Mouse (Mus musculus) limb, embryonic 11.5 days (tissue): Measurements from ENCODE around the gene F12. TPM values are rescaled to one million over a fixed set of nuclear protein-coding genes. Genes with fewer than 3 reads are reported as not detected.

ENCODE experiments used
- ATAC-seq: fragments of 200-750 bp; cut with Nextera tagmentation; 2 replicates; pipeline ENCODE4 v1.8.0; 2017; ENCODE audit warnings: low read depth; ENCODE audit not compliant: insufficient number of reproducible peaks, low FRiP score, low TSS enrichment
- DNase-seq: peaks from one replicate; pipeline ENCODE4 v3.0.0-alpha.2; 2015; ENCODE audit warnings: low spot score
- H3K27ac ChIP-seq: fragments of 300-500 bp; sonication (generic); replicated peaks from 2 replicates; pipeline ENCODE4 v1.5.1; 2014; ENCODE audit warnings: low read depth, mild to moderate bottlenecking, low read length
- H3K27me3 ChIP-seq: fragments of 300-500 bp; sonication (generic); 2 replicates; pipeline ENCODE4 v1.6.1; 2014; ENCODE audit warnings: mild to moderate bottlenecking, low read length, mixed read lengths; ENCODE audit not compliant: control insufficient read depth, insufficient read depth
- H3K36me3 ChIP-seq: fragments of 300-500 bp; sonication (generic); 2 replicates; pipeline ENCODE4 v1.6.1; 2014; ENCODE audit warnings: mild to moderate bottlenecking, low read length, moderate library complexity, mixed read lengths; ENCODE audit not compliant: control insufficient read depth, insufficient read depth
- H3K4me1 ChIP-seq: fragments of 300-500 bp; sonication (generic); 2 replicates; pipeline ENCODE4 v1.6.1; 2014; ENCODE audit warnings: low read length, mixed read lengths; ENCODE audit not compliant: control insufficient read depth, insufficient read depth
- H3K4me2 ChIP-seq: fragments of 300-500 bp; sonication (generic); 2 replicates; pipeline ENCODE4 v1.6.1; 2014; ENCODE audit warnings: low read depth, mild to moderate bottlenecking, moderate library complexity; ENCODE audit not compliant: severe bottlenecking
- H3K4me3 ChIP-seq: fragments of 300-500 bp; sonication (generic); 2 replicates; pipeline ENCODE4 v1.5.1; 2014; ENCODE audit warnings: low read depth, low read length
- H3K9ac ChIP-seq: fragments of 300-500 bp; sonication (generic); 2 replicates; pipeline ENCODE4 v1.6.1; 2014; ENCODE audit warnings: mild to moderate bottlenecking, low read length
- H3K9me3 ChIP-seq: fragments of 300-500 bp; sonication (generic); 2 replicates; pipeline ENCODE4 v1.6.1; 2016; ENCODE audit warnings: low read length; ENCODE audit not compliant: control insufficient read depth
- WGBS: fragments of 180-500 bp; shearing (Covaris S2); extraction: QIAGEN DNeasy Blood & Tissue Kit; methylation state at CpG from one replicate; pipeline ENCODE4 v1.1.7; 2014; 5-methylcytosine and 5-hydroxymethylcytosine counted together
- polyA plus RNA-seq: library from polyadenylated mRNA; unstranded; fragments of >200 nt; fragmentation: Nextera tagmentation; extraction: Ambion mirVana; gene quantifications from 2 replicates; pipeline ENCODE4 v1.2.1, GENCODE M21; 2014

F12 gene
- 0.17 TPM in 1 of 2 replicates, not detected in the other for polyA plus RNA-seq

DNA sequence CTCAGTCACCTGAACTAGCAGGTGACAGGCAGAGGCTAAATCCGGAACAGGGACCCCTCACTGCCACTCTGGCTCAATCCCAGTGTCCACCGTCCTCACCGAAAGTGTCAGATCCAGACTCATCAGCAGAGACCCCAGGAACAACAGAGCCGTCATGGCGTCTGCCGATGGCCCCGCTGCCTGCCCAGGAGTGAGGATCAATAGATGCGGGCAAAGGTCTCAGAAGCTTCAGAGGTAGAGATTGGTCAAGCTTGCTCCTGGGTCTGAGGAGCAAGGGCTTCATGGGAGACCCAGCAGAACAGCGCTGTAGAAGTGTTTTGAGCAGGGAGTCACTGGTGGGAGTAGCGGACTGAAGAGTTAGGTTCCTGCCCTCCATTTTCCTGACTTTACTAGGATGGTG is at the start of gene F12:
TSS of gene F12 (minus strand) at position 181 of the 400 bp plus-strand sequence.
- ATAC-seq: no peak
- Histone ChIP-seq H3K9me3 (no peaks in the 10 kb centered on the region), H3K36me3 (no peaks in the 10 kb centered on the region), H3K27me3 (peaks cover 5% of the 10 kb centered on the region), H3K4me2 (no peak within 1 kb of the TSS), H3K4me1 (no peaks in the 10 kb centered on the region), H3K4me3 (no peak within 1 kb of the TSS), H3K9ac (no peak within 1 kb of the TSS), H3K27ac (no peak within 1 kb of the TSS)
- no peak for DNase-seq
- WGBS: 91% methylated on average over 10 of the region's 10 CpGs

DNA sequence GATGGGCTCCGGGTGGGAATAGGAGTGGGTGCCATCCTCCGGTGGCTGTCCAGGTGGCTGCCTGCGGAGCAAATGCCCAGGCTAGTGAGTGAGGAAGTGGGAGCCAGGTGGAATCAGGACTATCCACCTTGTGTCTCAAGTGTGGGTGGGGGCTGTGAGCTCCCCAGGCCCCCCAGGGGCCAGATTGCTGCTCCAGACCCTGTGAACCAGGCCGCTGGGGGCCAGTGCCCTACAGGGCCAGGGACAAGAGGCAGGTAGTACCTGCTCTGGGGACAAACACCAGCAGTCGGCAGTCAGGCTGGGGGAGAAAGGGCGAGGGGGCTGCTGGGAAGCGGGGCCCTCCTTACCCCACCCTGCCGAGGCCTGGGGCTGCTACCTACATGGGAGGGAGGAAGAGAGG is 49.7 kb upstream of the F12 start:
- Histone ChIP-seq H3K9ac (no peak overlapping the region), H3K4me1 (peaks cover 11% of the 10 kb centered on the region; the same call in 1 of the 2 replicates), H3K4me3 (no peak overlapping the region), H3K36me3 (peaks cover 43% of the 10 kb centered on the region), H3K4me2 (no peak overlapping the region), H3K27me3 (no peaks in the 10 kb centered on the region), H3K27ac (no peak overlapping the region), H3K9me3 (no peaks in the 10 kb centered on the region)
- DNase-seq (no peak), ATAC-seq (no peak)
- 93% methylated on average over 8 of the region's 8 CpGs for WGBS

DNA sequence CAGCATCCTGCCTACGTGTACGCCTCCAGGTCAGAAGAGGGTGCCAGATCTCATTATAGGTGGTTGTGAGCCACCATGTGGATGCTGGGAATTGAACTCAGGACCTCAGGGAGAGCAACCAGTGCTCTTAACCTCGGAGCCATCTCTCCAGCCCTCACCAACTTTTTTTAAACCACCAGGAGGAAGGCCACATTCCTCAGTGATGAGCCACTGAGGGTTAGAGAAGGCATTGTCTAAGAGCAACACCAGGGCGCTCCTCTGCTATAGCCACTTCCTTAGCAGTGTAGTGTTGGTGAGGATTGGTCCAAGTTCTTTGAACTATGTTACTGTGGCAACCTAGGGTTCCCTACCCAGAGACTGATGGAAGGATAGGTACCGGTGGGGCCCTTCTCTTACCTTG is 49.2 kb upstream of the F12 start:
- Histone ChIP-seq H3K4me2 (no peak overlapping the region), H3K9me3 (no peaks in the 10 kb centered on the region), H3K27ac (no peak overlapping the region), H3K4me3 (no peak overlapping the region), H3K9ac (no peak overlapping the region), H3K4me1 (peaks cover 15% of the 10 kb centered on the region; the same call in 1 of the 2 replicates), H3K27me3 (no peaks in the 10 kb centered on the region), H3K36me3 (peaks cover 39% of the 10 kb centered on the region)
- WGBS: 92% methylated on average over 5 of the region's 5 CpGs
- ATAC-seq (no peak), DNase-seq (no peak)

DNA sequence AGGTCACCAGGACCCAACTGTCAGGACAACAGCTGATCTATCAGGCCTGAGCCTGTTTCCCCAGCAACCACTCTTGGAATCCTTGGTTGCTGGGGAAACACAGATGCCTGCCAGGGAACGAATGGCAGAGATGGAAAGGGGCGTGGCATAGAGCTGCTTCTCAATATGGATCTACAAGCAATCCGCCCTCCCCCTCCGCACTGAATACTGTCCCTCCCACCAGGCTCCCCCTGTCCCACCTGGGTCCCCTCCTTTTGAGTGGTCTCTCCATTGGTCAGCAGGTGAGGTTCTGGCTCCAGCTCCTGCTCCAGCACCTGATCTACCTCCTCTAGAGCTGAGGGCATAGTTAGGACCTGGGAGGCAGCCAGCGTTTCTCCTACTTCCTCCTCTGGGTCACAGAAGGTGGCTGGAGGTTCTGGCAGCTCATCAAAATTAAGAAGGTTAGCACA is 48.1 kb upstream of the F12 start:
- Histone ChIP-seq H3K36me3 (peaks cover 30% of the 10 kb centered on the region), H3K9ac (no peak overlapping the region), H3K4me3 (no peak overlapping the region), H3K4me2 (no peak overlapping the region), H3K27ac (no peak overlapping the region), H3K9me3 (no peaks in the 10 kb centered on the region), H3K27me3 (no peaks in the 10 kb centered on the region), H3K4me1 (peaks cover 15% of the 10 kb centered on the region; the same call in 1 of the 2 replicates)
- peak; percentile 39 for DNase-seq
- no peak for ATAC-seq
- 69% methylated on average over 5 of the region's 5 CpGs for WGBS

DNA sequence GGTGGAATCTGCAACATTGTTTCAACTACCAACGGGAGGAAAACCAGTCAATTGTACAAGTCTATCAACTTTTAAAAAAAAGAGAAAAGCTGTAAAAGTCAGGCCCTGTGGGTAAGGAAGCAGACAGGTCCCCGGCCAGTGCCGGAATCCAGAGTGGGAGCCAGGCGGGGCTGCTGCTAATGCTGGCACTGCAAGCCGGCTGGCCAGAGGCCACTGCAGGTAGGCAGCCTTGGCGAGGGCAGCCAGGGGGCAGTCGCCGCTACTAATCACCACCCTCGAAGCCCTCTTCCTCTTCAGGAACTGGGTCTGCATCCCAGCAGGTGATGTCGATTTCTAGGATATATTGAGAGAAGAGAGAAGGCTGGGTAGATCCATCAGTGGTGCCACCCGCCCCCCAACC is 47.4 kb upstream of the F12 start:
- DNase-seq (no peak), ATAC-seq (no peak)
- Histone ChIP-seq H3K4me2 (no peak overlapping the region), H3K9ac (no peak overlapping the region), H3K27ac (no peak overlapping the region; the same call in 1 of the 2 replicates), H3K4me3 (no peak overlapping the region), H3K4me1 (peaks cover 15% of the 10 kb centered on the region; the same call in 1 of the 2 replicates), H3K9me3 (no peaks in the 10 kb centered on the region), H3K27me3 (no peaks in the 10 kb centered on the region), H3K36me3 (peaks cover 23% of the 10 kb centered on the region)
- WGBS: 67% methylated on average over 10 of the region's 11 CpGs

DNA sequence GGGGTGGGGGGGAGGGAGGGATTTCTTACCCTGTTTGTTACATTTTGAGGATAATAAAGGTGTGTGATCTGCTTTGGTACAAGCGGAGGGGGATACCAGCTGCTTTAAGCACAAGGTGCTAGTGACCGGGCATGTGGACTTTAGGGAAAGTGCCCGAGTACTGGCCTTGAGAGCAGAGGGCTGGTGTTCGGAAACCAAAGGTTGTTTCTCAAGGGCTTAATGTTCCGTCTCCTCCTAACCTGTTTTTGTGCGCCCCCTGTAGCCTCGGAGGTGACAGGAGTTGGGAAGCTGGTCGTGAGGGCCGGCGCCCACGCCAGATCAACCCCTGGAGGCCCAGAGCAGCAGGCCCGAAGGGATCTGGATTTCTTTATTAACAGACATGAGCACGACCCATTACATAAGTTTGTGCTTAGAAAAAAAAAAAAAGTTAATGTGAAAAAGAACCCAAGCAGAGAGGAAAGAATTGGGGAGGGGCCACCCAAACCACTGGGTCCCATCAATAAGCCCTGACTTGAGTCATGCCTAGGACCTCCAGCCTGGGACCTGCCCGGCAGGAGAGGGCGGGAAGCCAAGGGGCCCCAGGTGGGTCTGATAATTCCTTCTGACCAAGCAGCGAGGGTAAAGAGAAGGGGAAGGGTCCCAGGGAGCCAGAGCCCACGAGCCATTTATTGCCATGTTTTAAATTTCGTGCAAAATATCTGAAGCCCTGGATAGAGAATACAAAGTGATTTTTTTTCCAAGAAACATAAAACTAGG is 46.7 kb upstream of the F12 start:
- Histone ChIP-seq H3K4me1 (peaks cover 15% of the 10 kb centered on the region; the same call in 1 of the 2 replicates), H3K36me3 (peaks cover 19% of the 10 kb centered on the region)
- ATAC-seq: no peak

DNA sequence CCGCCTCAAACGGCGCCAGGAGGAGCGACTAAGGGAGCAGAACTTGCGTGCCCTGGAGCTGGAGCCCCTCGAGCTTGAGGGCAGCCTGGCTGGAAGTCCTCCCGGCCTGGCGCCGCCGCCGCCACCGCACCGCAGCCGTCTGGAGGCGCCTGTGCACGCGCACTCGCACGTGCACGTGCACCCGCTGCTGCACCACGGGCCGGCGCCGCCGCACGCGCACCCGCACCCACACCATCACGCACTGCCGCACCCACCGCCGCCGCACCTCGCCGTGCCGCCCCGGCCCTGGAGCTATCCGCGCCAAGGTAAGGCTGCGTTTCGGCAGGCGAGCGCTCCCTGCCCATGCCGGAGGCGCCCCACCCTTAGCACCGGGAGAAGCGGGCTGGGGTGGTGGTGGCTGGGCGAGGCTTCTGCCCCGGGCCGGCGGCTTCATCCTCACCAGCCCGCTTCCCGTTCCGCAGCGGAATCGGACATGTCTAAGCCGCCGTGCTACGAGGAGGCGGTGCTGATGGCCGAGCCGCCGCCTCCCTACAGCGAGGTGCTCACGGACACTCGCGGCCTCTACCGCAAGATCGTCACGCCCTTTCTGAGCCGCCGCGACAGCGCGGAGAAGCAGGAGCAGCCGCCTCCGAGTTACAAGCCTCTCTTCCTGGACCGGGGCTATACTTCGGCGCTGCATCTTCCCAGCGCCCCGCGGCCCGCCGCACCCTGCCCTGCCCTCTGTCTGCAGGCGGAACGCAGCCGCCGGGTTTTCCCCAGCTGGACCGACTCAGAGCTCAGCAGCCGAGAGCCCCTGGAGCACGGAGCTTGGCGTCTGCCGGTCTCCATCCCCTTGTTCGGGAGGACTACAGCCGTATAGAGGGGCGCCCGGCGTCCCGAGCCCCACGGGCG is 45.8 kb upstream of the F12 start:
- H3K4me1 ChIP-seq: peaks cover 15% of the 10 kb centered on the region; the same call in 1 of the 2 replicates
- H3K36me3 ChIP-seq: peaks cover 19% of the 10 kb centered on the region
- H3K9ac ChIP-seq: peak overlapping the region; percentile 80
- H3K9me3 ChIP-seq: no peaks in the 10 kb centered on the region
- H3K4me3 ChIP-seq: peak overlapping the region; percentile 58
- H3K4me2 ChIP-seq: peak overlapping the region; percentile 100
- WGBS: under 1% methylated on average over 102 of the region's 103 CpGs
- H3K27ac ChIP-seq: peak overlapping the region; percentile 80
- peak; percentile 77 for DNase-seq
- no peaks in the 10 kb centered on the region for H3K27me3 ChIP-seq
- peak; percentile 17; the same call in 1 of the 2 replicates for ATAC-seq

More for the DNA sequence above, 46.7 kb upstream of the F12 start:
- peak overlapping the region; percentile 80 for H3K27ac ChIP-seq
- no peak overlapping the region; the same call in 1 of the 2 replicates for H3K9ac ChIP-seq
- 15% methylated on average over 18 of the region's 18 CpGs for WGBS
- no peaks in the 10 kb centered on the region for H3K27me3 ChIP-seq
- no peaks in the 10 kb centered on the region for H3K9me3 ChIP-seq
- H3K4me2 ChIP-seq: peak overlapping the region; percentile 100
- peak; percentile 75 for DNase-seq
- H3K4me3 ChIP-seq: peak overlapping the region; percentile 58

DNA sequence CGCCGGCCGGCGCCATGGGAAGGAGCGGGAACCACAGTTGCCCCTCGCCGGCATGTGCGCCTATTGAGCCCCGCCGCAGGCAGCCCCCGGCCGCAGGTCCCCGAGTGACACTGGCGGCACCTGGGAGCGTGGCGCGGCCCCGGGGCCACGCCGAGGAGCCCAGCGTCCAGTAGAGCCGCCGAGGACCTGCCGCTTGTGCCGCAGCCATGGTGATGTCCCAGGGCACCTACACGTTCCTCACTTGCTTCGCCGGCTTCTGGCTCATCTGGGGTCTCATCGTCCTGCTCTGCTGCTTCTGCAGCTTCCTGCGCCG is 45.2 kb upstream of the F12 start:
- ATAC-seq (peak; percentile 15; the same call in 1 of the 2 replicates), DNase-seq (no peak)
- no peaks in the 10 kb centered on the region for H3K27me3 ChIP-seq
- H3K4me2 ChIP-seq: peak overlapping the region; percentile 100
- H3K9me3 ChIP-seq: no peaks in the 10 kb centered on the region
- WGBS: 0% methylated on average over 29 of the region's 31 CpGs
- H3K36me3 ChIP-seq: peaks cover 17% of the 10 kb centered on the region
- peak overlapping the region; percentile 80; the same call in 1 of the 2 replicates for H3K27ac ChIP-seq
- H3K9ac ChIP-seq: peak overlapping the region; percentile 80
- peak overlapping the region; percentile 58 for H3K4me3 ChIP-seq
- peaks cover 15% of the 10 kb centered on the region; the same call in 1 of the 2 replicates for H3K4me1 ChIP-seq
